Mouse (Mus musculus) forebrain, embryonic 14.5 days (tissue): ENCODE data around the gene Tmem179b. TPM values are rescaled to one million over a fixed set of nuclear protein-coding genes. Genes with fewer than 3 reads are reported as not detected.
A peak's percentile ranks its signal among the peaks of the same experiment; 100 is the strongest.

Source experiments
- ATAC-seq: fragments of 200-750 bp; cut with Nextera tagmentation; 2 replicates; pipeline ENCODE4 v1.8.0; 2017; ENCODE audit warnings: mild to moderate bottlenecking, moderate library complexity
- DNase-seq: peaks from one replicate; pipeline ENCODE4 v3.0.0-alpha.2; 2015; ENCODE audit warnings: low spot score
- H3K27ac ChIP-seq: fragments of 300-500 bp; sonication (generic); 2 replicates; pipeline ENCODE4 v1.5.1; 2014; ENCODE audit warnings: low read depth, mild to moderate bottlenecking, control low read depth, low read length, moderate library complexity
- H3K27me3 ChIP-seq: fragments of 300-500 bp; sonication (generic); replicated peaks from 2 replicates; pipeline ENCODE4 v1.6.1; 2014; ENCODE audit warnings: low read length, control low read depth, mixed read lengths; ENCODE audit not compliant: control insufficient read depth, insufficient read depth
- H3K36me3 ChIP-seq: fragments of 300-500 bp; sonication (generic); 2 replicates; pipeline ENCODE4 v1.6.1; 2014; ENCODE audit warnings: low read length, control low read depth; ENCODE audit not compliant: control insufficient read depth, insufficient read depth
- H3K4me1 ChIP-seq: fragments of 300-500 bp; sonication (generic); 2 replicates; pipeline ENCODE4 v1.6.1; 2014; ENCODE audit warnings: antibody characterized with exemption, low read length, control low read depth; ENCODE audit not compliant: control insufficient read depth, insufficient read depth
- H3K4me2 ChIP-seq: fragments of 300-500 bp; sonication (generic); 2 replicates; pipeline ENCODE4 v1.6.1; 2014; ENCODE audit warnings: mild to moderate bottlenecking, control low read depth, low read length
- H3K4me3 ChIP-seq: fragments of 300-500 bp; sonication (generic); 2 replicates; pipeline ENCODE4 v1.5.1; 2014; ENCODE audit warnings: low read depth, low read length, control low read depth
- H3K9ac ChIP-seq: fragments of 300-500 bp; sonication (generic); 2 replicates; pipeline ENCODE4 v1.6.1; 2014; ENCODE audit warnings: mild to moderate bottlenecking, low read length, control low read depth, moderate library complexity
- H3K9me3 ChIP-seq: fragments of 300-500 bp; sonication (generic); replicated peaks from 2 replicates; pipeline ENCODE4 v1.6.1; 2016; ENCODE audit warnings: low read length, control low read depth, mixed read lengths; ENCODE audit not compliant: control insufficient read depth
- WGBS: fragments of 180-500 bp; shearing (Covaris S2); extraction: QIAGEN DNeasy Blood & Tissue Kit; methylation state at CpG from one replicate; pipeline ENCODE4 v1.1.7; 2014; 5-methylcytosine and 5-hydroxymethylcytosine counted together
- polyA plus RNA-seq: library from polyadenylated mRNA; unstranded; fragments of >200 nt; fragmentation: Nextera tagmentation; extraction: Ambion mirVana; gene quantifications from 2 replicates; pipeline ENCODE4 v1.2.1, GENCODE M21; 2014

The Tmem179b gene
- polyA plus RNA-seq, 1 experiment from 2014 or later: 41.4 TPM

DNA sequence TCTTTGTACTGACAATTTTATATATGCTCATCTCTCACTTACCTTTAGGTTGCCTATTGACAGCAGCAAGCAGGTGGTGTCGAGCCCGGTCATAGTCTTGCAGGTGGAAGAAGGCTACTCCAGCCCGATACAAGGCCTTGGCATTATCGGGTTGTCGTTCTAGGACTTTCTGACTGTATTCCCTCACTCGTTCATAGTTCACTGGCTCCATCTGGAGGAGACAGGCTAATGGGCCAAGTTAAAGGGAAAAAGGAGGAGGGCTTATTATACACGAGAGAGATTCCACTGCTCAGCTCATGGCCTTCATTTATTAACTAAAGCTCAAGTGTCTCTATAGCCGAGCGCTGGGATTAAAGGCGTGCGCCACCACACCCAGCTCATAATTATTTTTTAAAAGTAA is 41.5 kb upstream of the Tmem179b start:
- Histone ChIP-seq H3K36me3 (peaks cover 46% of the 10 kb centered on the region), H3K4me2 (no peak overlapping the region; the same call in 1 of the 2 replicates)
- peak; percentile 32 for DNase-seq

DNA sequence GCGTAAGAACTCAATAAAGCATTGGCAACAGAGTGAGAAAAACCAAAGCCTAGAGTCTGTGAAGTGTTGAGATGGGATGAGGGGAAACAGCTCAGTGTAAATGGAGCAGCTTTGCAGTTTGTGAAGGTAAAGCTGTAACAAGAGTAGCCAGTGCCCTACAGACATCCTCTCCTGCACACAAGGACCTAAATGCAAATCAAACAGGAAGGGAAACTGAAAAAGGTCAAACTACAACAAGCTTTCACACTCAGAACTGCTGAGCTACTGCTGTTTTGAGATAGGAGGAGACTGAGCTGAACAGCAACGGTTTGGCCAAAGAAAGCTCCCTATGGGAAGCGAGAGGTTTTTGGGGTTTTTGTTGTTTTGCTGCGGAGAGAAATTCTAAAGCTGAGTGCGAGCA is 32.5 kb upstream of the Tmem179b start:
- DNase-seq (no peak), ATAC-seq (no peak)
- H3K9ac ChIP-seq: no peak overlapping the region
- H3K9me3 ChIP-seq: no peaks in the 10 kb centered on the region
- no peak overlapping the region for H3K4me3 ChIP-seq
- no peak overlapping the region for H3K4me2 ChIP-seq
- no peaks in the 10 kb centered on the region for H3K27me3 ChIP-seq
- peaks cover 5% of the 10 kb centered on the region; the same call in 1 of the 2 replicates for H3K4me1 ChIP-seq
- H3K36me3 ChIP-seq: peaks cover 59% of the 10 kb centered on the region
- no peak overlapping the region for H3K27ac ChIP-seq
- WGBS: 91% methylated on average over 5 of the region's 5 CpGs

More for the DNA sequence above, 41.5 kb upstream of the Tmem179b start:
- Histone ChIP-seq H3K9ac (no peak overlapping the region), H3K4me3 (no peak overlapping the region), H3K27ac (no peak overlapping the region), H3K4me1 (peaks cover 19% of the 10 kb centered on the region), H3K9me3 (no peaks in the 10 kb centered on the region), H3K27me3 (no peaks in the 10 kb centered on the region)
- ATAC-seq: no peak
- WGBS: 74% methylated on average over 11 of the region's 11 CpGs

DNA sequence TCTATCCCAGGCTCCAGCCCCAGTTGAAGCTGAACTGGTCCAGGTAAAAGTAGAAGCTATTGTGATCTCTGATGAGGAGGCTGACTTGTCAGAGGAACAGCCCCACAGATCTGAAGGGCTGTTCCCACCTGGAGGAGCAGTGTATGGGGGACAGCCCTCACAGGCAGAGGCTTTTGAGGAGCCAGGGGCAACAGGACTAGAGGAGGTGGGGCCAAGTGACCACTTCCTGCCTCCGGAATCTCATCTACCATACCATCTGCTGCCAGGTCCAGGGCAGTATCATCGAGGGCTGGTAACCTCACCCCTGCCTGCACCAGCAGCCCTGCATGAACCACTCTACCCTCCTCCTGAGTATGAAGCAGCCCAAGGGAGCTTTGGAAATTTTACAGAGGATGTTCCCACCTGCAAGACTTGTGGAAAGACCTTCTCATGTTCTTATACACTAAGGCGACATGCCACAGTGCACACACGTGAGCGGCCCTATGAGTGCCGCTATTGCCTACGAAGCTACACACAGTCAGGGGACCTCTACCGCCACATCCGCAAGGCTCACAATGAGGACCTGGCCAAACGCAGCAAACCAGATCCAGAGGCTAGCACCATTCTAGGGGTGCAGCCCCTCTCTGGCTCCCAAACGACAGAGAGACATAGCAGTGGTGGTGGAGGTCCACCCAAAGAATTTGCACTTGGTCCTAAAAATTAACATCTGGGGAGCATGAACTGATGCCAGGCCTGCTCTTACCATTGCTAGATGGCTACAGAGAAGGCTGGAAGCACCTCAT is 29.8 kb upstream of the Tmem179b start:
- H3K4me1 ChIP-seq: peaks cover 8% of the 10 kb centered on the region; the same call in 1 of the 2 replicates
- H3K27me3 ChIP-seq: no peaks in the 10 kb centered on the region
- H3K9me3 ChIP-seq: no peaks in the 10 kb centered on the region
- WGBS: 91% methylated on average over 11 of the region's 11 CpGs
- H3K4me3 ChIP-seq: no peak overlapping the region
- H3K9ac ChIP-seq: no peak overlapping the region
- DNase-seq: no peak
- no peak overlapping the region for H3K27ac ChIP-seq
- no peak for ATAC-seq
- H3K36me3 ChIP-seq: peaks cover 36% of the 10 kb centered on the region
- no peak overlapping the region for H3K4me2 ChIP-seq

DNA sequence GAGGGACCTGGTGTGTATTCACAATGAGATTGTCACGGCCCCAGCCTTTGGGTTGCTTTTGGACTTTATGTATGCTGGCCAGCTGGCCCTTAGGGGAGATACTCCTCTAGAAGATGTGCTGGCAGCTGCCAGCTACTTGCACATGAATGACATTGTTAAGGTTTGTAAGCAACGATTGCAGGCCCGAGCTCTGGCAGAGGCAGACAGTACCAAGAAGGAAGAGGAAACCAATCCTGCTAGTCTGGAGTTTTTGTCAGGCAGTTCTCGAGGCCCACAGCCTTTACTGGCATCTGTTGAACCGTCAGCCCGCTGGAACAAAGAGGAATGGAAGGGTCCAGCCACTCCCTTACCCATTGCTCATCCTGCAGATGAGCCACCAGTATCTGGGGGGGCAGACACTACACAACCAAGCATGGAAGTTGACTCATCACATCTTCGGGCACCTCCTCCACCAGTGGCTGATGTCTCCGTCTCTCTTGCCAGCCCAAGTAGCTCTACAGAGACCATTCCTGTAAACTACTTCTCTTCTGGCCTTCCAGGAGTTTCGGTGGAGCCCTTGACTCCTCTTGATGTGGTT is 29.0 kb upstream of the Tmem179b start:
- WGBS: 89% methylated on average over 9 of the region's 9 CpGs
- Histone ChIP-seq H3K9me3 (no peaks in the 10 kb centered on the region), H3K4me2 (peak overlapping the region; percentile 64), H3K4me3 (peak overlapping the region; percentile 52; the same call in 1 of the 2 replicates), H3K4me1 (peaks cover 8% of the 10 kb centered on the region; the same call in 1 of the 2 replicates), H3K27me3 (no peaks in the 10 kb centered on the region), H3K27ac (no peak overlapping the region), H3K36me3 (peaks cover 28% of the 10 kb centered on the region), H3K9ac (no peak overlapping the region)
- DNase-seq (no peak), ATAC-seq (no peak)

DNA sequence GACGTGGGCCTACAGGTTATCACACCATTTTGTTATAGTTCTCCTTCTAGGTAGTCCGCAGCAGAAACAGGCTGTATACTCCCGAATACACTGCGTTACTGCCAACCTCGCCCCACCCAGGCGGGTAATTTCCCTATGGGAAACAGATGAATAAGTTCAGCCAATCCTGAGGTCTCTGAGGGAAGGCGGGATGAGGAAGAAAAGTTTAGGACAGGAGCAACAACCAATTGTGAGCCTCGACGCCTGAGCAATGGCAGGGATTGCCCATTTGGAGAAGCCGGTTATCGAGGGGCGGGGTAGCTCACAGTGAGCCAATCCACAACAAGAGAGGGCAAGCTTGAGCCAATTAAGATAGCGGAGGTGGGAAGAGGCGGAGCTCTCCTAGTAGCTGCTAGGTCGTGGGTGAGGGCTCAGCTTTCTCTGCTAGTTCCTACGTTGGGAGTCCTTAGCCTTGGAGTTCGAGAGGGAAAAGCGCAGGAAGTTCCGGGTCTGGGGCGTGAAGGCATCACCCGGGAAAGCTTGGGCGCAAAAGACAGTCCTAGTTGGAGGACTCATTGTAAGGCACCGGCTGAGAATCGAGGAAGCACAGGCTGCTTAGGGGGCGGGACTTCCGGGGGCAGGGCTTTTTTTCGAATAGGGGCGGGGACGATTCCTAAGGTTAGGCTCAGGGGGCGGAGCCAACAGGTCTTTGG is 28.0 kb upstream of the Tmem179b start, which contains the start of gene Zbtb3:
Gene Zbtb3 (plus strand): TSS at position 426 of the 692 bp plus-strand sequence.
- ATAC-seq (peak; percentile 97), DNase-seq (peak; percentile 99)
- Histone ChIP-seq H3K27ac (peak within 1 kb of the TSS; percentile 90), H3K4me1 (peaks cover 13% of the 10 kb centered on the region), H3K9me3 (no peaks in the 10 kb centered on the region), H3K4me3 (peak within 1 kb of the TSS; percentile 52), H3K27me3 (no peaks in the 10 kb centered on the region), H3K9ac (peak within 1 kb of the TSS; percentile 56), H3K36me3 (peaks cover 18% of the 10 kb centered on the region), H3K4me2 (peak within 1 kb of the TSS; percentile 64)
- under 1% methylated on average over 30 of the region's 30 CpGs for WGBS

DNA sequence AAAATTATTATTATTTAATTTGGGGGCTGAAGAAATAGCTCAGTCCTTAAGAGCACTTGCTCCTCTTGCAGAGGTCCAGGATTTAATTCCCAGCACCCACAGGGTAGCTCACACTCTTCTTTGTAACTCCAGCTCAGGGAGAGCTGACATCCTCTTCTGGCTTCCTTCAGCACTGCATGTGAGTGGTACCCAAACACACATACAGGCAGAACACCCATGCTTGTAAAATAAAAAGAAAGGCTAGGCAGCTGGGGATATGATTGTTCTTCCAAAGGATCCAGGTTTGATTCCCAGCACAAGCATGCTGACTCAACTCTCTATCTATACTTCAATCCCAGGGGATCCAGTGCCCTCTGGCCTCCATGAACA is 24.7 kb upstream of the Tmem179b start:
- H3K4me1 ChIP-seq: peaks cover 13% of the 10 kb centered on the region
- H3K27ac ChIP-seq: no peak overlapping the region
- no peaks in the 10 kb centered on the region for H3K27me3 ChIP-seq
- no peak for ATAC-seq
- H3K36me3 ChIP-seq: peaks cover 13% of the 10 kb centered on the region
- peak overlapping the region; percentile 75 for H3K4me2 ChIP-seq
- H3K4me3 ChIP-seq: no peak overlapping the region
- H3K9me3 ChIP-seq: no peaks in the 10 kb centered on the region
- DNase-seq: no peak
- H3K9ac ChIP-seq: peak overlapping the region; percentile 17; the same call in 1 of the 2 replicates

DNA sequence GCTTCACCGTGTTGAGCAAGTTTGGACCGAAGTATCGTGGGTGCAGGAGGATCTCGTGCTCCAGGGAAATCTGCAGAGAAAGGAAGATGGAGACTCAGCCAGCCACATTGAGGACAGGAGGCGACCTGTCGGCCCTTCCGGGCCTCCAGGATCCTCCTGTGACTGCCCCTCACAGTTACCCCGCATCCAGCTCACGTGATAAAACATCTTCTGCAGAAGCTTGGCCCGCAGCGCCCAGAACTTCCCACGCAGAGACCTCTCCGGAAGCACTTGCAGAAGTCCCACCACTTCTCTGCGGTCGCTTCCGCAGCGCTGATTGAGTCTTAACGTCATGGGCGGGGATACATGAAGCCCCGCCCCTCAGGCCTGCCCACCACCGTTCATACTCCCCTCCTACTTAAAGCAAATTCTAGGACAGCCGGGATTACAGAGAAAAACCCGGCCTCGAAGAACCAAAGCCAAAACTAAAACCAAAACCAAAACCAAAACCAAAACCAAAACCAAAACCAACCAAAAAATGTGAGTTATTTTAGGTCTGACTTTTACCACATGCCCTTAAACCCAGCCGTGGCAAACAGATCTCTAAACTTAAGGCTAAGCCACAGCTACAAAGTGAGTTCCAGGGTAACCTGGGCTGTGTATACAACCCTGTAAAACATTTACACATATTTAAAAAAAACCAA is 24.1 kb upstream of the Tmem179b start, which contains the start of gene Polr2g:
Gene Polr2g (minus strand): TSS at position 314 of the 683 bp plus-strand sequence.
- peaks cover 18% of the 10 kb centered on the region for H3K36me3 ChIP-seq
- DNase-seq: peak; percentile 95
- H3K4me3 ChIP-seq: peak within 1 kb of the TSS; percentile 68
- peaks cover 13% of the 10 kb centered on the region for H3K4me1 ChIP-seq
- H3K27ac ChIP-seq: 0 out of 2 replicates have a peak within 1 kb of the TSS, but pooled peaks have one; percentile 14
- peak; percentile 75 for ATAC-seq
- 2% methylated on average over 25 of the region's 25 CpGs for WGBS
- H3K4me2 ChIP-seq: peak within 1 kb of the TSS; percentile 75
- H3K9ac ChIP-seq: peak within 1 kb of the TSS; percentile 78
- no peaks in the 10 kb centered on the region for H3K9me3 ChIP-seq
- H3K27me3 ChIP-seq: no peaks in the 10 kb centered on the region

DNA sequence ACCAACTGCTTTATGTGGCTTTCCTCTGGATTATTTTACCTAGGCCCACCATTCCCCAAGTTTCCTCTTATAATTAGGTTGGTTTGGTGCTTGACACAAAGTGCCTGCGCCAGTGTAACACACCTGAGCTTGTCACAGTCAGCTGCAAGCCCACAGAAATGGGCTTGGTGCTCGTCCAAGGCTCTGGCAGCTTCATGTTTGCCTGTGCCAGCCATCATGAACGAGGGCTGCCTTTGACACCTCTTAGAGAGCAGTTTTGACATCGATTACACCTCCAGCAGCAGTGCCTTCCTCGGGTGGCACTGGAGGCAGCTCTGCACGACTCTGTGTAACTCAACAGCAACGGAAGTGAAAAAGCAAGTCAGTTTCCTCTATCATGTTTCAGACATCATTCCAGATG is 15.9 kb upstream of the Tmem179b start:
- no peak for DNase-seq
- WGBS: 72% methylated on average over 7 of the region's 7 CpGs
- no peaks in the 10 kb centered on the region for H3K4me1 ChIP-seq
- ATAC-seq: no peak
- H3K27ac ChIP-seq: no peak overlapping the region
- peaks cover 27% of the 10 kb centered on the region for H3K36me3 ChIP-seq
- H3K9ac ChIP-seq: no peak overlapping the region
- H3K27me3 ChIP-seq: no peaks in the 10 kb centered on the region
- H3K4me3 ChIP-seq: no peak overlapping the region
- no peak overlapping the region for H3K4me2 ChIP-seq
- no peaks in the 10 kb centered on the region for H3K9me3 ChIP-seq
